Mouse (Mus musculus): ENCODE results near the gene Mettl8. TPM values are rescaled to one million over a fixed set of nuclear protein-coding genes. Genes with fewer than 3 reads are reported as not detected.
A peak's percentile ranks its signal among the peaks of the same experiment; 100 is the strongest.

The Mettl8 gene
- total and polyA plus RNA-seq, 3 experiments = 7.5 to 9.2 (median 7.8) TPM

- TF ChIP-seq CTCF (conservative IDR thresholded peaks at IDR 0.05 in 1 of 2, IDR thresholded peaks at IDR 0.05 in 1 of 2; ENCODE audit: low read depth in 2 of 2, low read length in 2 of 2) (no peak), MAFK (IDR thresholded peaks at IDR 0.05; ENCODE audit: insufficient replicate concordance, low read length) (peak; percentile 75; the same call in 1 of the 2 replicates), JUN (IDR thresholded peaks at IDR 0.05; ENCODE audit: insufficient read depth, low read depth, low read length) (0 out of 2 replicates have a peak, but pooled peaks have one; percentile 17), NRF1 (IDR thresholded peaks at IDR 0.05; ENCODE audit: low read depth, low read length) (no peak), ETS1 (conservative IDR thresholded peaks at IDR 0.05; ENCODE audit: low read depth, low read length) (peak; percentile 94), BHLHE40 (IDR thresholded peaks at IDR 0.05; ENCODE audit: low read depth, low read length) (peak; percentile 100), CHD2 (IDR thresholded peaks at IDR 0.05; ENCODE audit: low read length) (no peak), MEF2A (IDR thresholded peaks at IDR 0.05; ENCODE audit: borderline replicate concordance, low read depth, low read length) (peak; percentile 66; the same call in 1 of the 2 replicates), ZC3H11A (IDR thresholded peaks at IDR 0.05; ENCODE audit: low read depth, low read length) (no peak), HCFC1 (IDR thresholded peaks at IDR 0.05; ENCODE audit: low read depth, low read length) (no peak), IRF4 (IDR thresholded peaks at IDR 0.05; ENCODE audit: low read depth, low read length) (peak; percentile 92), ZNF384 (IDR thresholded peaks at IDR 0.05; ENCODE audit: low read depth, low read length) (no peak), ZMIZ1 (IDR thresholded peaks at IDR 0.05; ENCODE audit: low read depth, low read length) (no peak), RCOR1 (conservative IDR thresholded peaks at IDR 0.05; ENCODE audit: low read depth, low read length) (peak; percentile 62; the same call in 1 of the 2 replicates), MAZ (IDR thresholded peaks at IDR 0.05; ENCODE audit: low read depth, low read length) (no peak), SMC3 (IDR thresholded peaks at IDR 0.05; ENCODE audit: low read depth, low read length) (0 out of 2 replicates have a peak, but pooled peaks have one; percentile 3)
These were observed 125.7 kb downstream of the Mettl8 start (continued) for GRCm38 (mm10) chr2:70929714-70930113.

GRCm38 (mm10) chr2:70924049-70924448 lies 131.3 kb downstream of the Mettl8 start:
- Histone ChIP-seq H3K27me3 (replicated peaks) (no peaks in the 10 kb centered on the region), H3K9me3 (replicated peaks; ENCODE audit: low read length) (no peaks in the 10 kb centered on the region), H3K36me3 (replicated peaks in 1 of 2; ENCODE audit: control insufficient read depth in 1 of 2, insufficient read depth in 1 of 2, low read length in 1 of 2) (no peaks in the 10 kb centered on the region), H3K4me1 (ENCODE audit: control insufficient read depth in 1 of 2, insufficient read depth in 2 of 2) (peaks cover 4 to 9% of the 10 kb centered on the region in 2 experiments; a peak in 3 of 4 replicates), H3K79me2 (replicated peaks; ENCODE audit: control insufficient read depth, extremely low read depth, insufficient read depth, poor library complexity, severe bottlenecking) (0 out of 2 replicates have a peak, but pooled peaks cover 2% of the 10 kb centered on the region), H3K4me2 (ENCODE audit: insufficient read depth, low read depth, poor library complexity, severe bottlenecking) (no peak overlapping the region), H3K9ac (ENCODE audit: insufficient read depth, low read depth) (no peak overlapping the region), H3K4me3 (replicated peaks in 1 of 3; ENCODE audit: low read depth in 2 of 3, low read length in 2 of 3, poor library complexity in 1 of 3) (no peak overlapping the region), H3K27ac (ENCODE audit: insufficient read depth, low read depth) (no peak overlapping the region)
- in situ Hi-C loops (cut with MboI; ENCODE audit: low pct_ligation_motif_present, low pct_unique_long_range_greater_than_20kb, low sequenced_read_pairs) (no loop called here), dilution Hi-C loops (cut with MboI; ENCODE audit: extremely low pct_ligation_motif_present, extremely low pct_unique_long_range_greater_than_20kb, low sequenced_read_pairs) (no loop called here)
- TF ChIP-seq KAT2A (IDR thresholded peaks at IDR 0.05; ENCODE audit: insufficient replicate concordance, low read length) (no peak), RCOR1 (conservative IDR thresholded peaks at IDR 0.05; ENCODE audit: low read depth, low read length) (no peak)
- DNase-seq (ENCODE audit: extremely low read depth) = no peak

- DNase-seq (ENCODE audit: extremely low read depth) = no peak
- no peak overlapping the region for H3K9ac ChIP-seq (ENCODE audit: insufficient read depth, low read depth)
- H3K4me2 ChIP-seq (ENCODE audit: insufficient read depth, low read depth, poor library complexity, severe bottlenecking) = no peak overlapping the region
- no peaks in the 10 kb centered on the region for H3K27me3 ChIP-seq (replicated peaks)
- H3K4me1 ChIP-seq (ENCODE audit: control insufficient read depth in 1 of 2, insufficient read depth in 2 of 2) = peaks cover 4 to 7% of the 10 kb centered on the region in 2 experiments; a peak in 3 of 4 replicates
- dilution Hi-C loops (cut with MboI; ENCODE audit: extremely low pct_ligation_motif_present, extremely low pct_unique_long_range_greater_than_20kb, low sequenced_read_pairs) (no loop called here), in situ Hi-C loops (cut with MboI; ENCODE audit: low pct_ligation_motif_present, low pct_unique_long_range_greater_than_20kb, low sequenced_read_pairs) (no loop called here)
- H3K79me2 ChIP-seq (replicated peaks; ENCODE audit: control insufficient read depth, extremely low read depth, insufficient read depth, poor library complexity, severe bottlenecking) = 0 out of 2 replicates have a peak, but pooled peaks cover 2% of the 10 kb centered on the region
- no peak overlapping the region for H3K4me3 ChIP-seq (replicated peaks in 1 of 3; ENCODE audit: low read depth in 2 of 3, low read length in 2 of 3, poor library complexity in 1 of 3)
- no peak overlapping the region for H3K27ac ChIP-seq (ENCODE audit: insufficient read depth, low read depth)
- no peaks in the 10 kb centered on the region for H3K36me3 ChIP-seq (replicated peaks in 1 of 2; ENCODE audit: control insufficient read depth in 1 of 2, insufficient read depth in 1 of 2, low read length in 1 of 2)
- H3K9me3 ChIP-seq (replicated peaks; ENCODE audit: low read length) = no peaks in the 10 kb centered on the region
- no peak for TF ChIP-seq MEF2A (IDR thresholded peaks at IDR 0.05; ENCODE audit: borderline replicate concordance, low read depth, low read length)
- TF ChIP-seq ZNF384 (IDR thresholded peaks at IDR 0.05; ENCODE audit: low read depth, low read length) = no peak
- no peak for TF ChIP-seq MAFK (IDR thresholded peaks at IDR 0.05; ENCODE audit: insufficient replicate concordance, low read length)
- TF ChIP-seq JUN (IDR thresholded peaks at IDR 0.05; ENCODE audit: insufficient read depth, low read depth, low read length) = no peak
- TF ChIP-seq BHLHE40 (IDR thresholded peaks at IDR 0.05; ENCODE audit: low read depth, low read length) = no peak
- no peak for TF ChIP-seq MAZ (IDR thresholded peaks at IDR 0.05; ENCODE audit: low read depth, low read length)
- TF ChIP-seq ZC3H11A (IDR thresholded peaks at IDR 0.05; ENCODE audit: low read depth, low read length) = no peak
- TF ChIP-seq ZMIZ1 (IDR thresholded peaks at IDR 0.05; ENCODE audit: low read depth, low read length) = no peak
- TF ChIP-seq E2F4 (IDR thresholded peaks at IDR 0.05; ENCODE audit: insufficient replicate concordance, low read depth, low read length) = no peak
- TF ChIP-seq RCOR1 (conservative IDR thresholded peaks at IDR 0.05; ENCODE audit: low read depth, low read length) = no peak
- TF ChIP-seq HCFC1 (IDR thresholded peaks at IDR 0.05; ENCODE audit: low read depth, low read length) = no peak
- no peak for TF ChIP-seq NRF1 (IDR thresholded peaks at IDR 0.05; ENCODE audit: low read depth, low read length)
- TF ChIP-seq ZKSCAN1 (IDR thresholded peaks at IDR 0.05; ENCODE audit: borderline replicate concordance, low read depth, low read length) = no peak
- no peak for TF ChIP-seq PAX5 (IDR thresholded peaks at IDR 0.05; ENCODE audit: low read length)
- TF ChIP-seq JUND (conservative IDR thresholded peaks at IDR 0.05; ENCODE audit: low read depth, low read length) = no peak
- TF ChIP-seq MXI1 (IDR thresholded peaks at IDR 0.05; ENCODE audit: low read depth, low read length) = no peak
- no peak for TF ChIP-seq UBTF (IDR thresholded peaks at IDR 0.05; ENCODE audit: low read depth, low read length)
- TF ChIP-seq TCF12 (IDR thresholded peaks at IDR 0.05; ENCODE audit: low read depth, low read length) = no peak
- TF ChIP-seq CTCF (conservative IDR thresholded peaks at IDR 0.05 in 1 of 2, IDR thresholded peaks at IDR 0.05 in 1 of 2; ENCODE audit: low read depth in 2 of 2, low read length in 2 of 2) = no peak
These were observed 132.6 kb downstream of the Mettl8 start for GRCm38 (mm10) chr2:70922814-70923213.
